Mouse (Mus musculus) stomach, embryonic 16.5 days (tissue): ENCODE results near the gene Mid1. TPM values are rescaled to one million over a fixed set of nuclear protein-coding genes. Genes with fewer than 3 reads are reported as not detected.

Experiments used
- ATAC-seq: fragments of 200-750 bp; cut with Nextera tagmentation; 2 replicates; pipeline ENCODE4 v1.8.0; 2017; ENCODE audit warnings: moderate number of reproducible peaks, moderate TSS enrichment; ENCODE audit not compliant: insufficient read depth, low FRiP score
- H3K27ac ChIP-seq: fragments of 300-500 bp; sonication (generic); 2 replicates; pipeline ENCODE4 v1.5.1; 2014; ENCODE audit warnings: low read length
- H3K27me3 ChIP-seq: fragments of 300-500 bp; sonication (generic); 2 replicates; pipeline ENCODE4 v1.6.1; 2014; ENCODE audit warnings: low read length, control low read depth, mixed read lengths; ENCODE audit not compliant: control insufficient read depth, insufficient read depth
- H3K36me3 ChIP-seq: fragments of 300-500 bp; sonication (generic); 2 replicates; pipeline ENCODE4 v1.6.1; 2014; ENCODE audit warnings: low read length; ENCODE audit not compliant: control insufficient read depth, insufficient read depth
- H3K4me1 ChIP-seq: fragments of 300-500 bp; sonication (generic); 2 replicates; pipeline ENCODE4 v1.6.1; 2014; ENCODE audit warnings: low read length, control low read depth, mixed read lengths; ENCODE audit not compliant: control insufficient read depth, insufficient read depth
- H3K4me2 ChIP-seq: fragments of 300-500 bp; sonication (generic); 2 replicates; pipeline ENCODE4 v1.6.1; 2014; ENCODE audit warnings: low read depth, low read length, mixed read lengths
- H3K4me3 ChIP-seq: fragments of 300-500 bp; sonication (generic); replicated peaks from 2 replicates; pipeline ENCODE4 v1.5.1; 2014; ENCODE audit warnings: mild to moderate bottlenecking, low read length
- H3K9ac ChIP-seq: fragments of 300-500 bp; sonication (generic); 2 replicates; pipeline ENCODE4 v1.6.1; 2014; ENCODE audit warnings: low read length
- H3K9me3 ChIP-seq: fragments of 300-500 bp; sonication (generic); replicated peaks from 2 replicates; pipeline ENCODE4 v1.6.1; 2016; ENCODE audit warnings: low read length, control low read depth; ENCODE audit not compliant: control insufficient read depth
- WGBS: fragments of 180-500 bp; shearing (Covaris S2); extraction: QIAGEN DNeasy Blood & Tissue Kit; methylation state at CpG from one replicate; pipeline ENCODE4 v1.1.7; 2014; 5-methylcytosine and 5-hydroxymethylcytosine counted together
- polyA plus RNA-seq: library from polyadenylated mRNA; unstranded; fragments of >200 nt; fragmentation: Nextera tagmentation; extraction: Ambion mirVana; gene quantifications from 2 replicates; pipeline ENCODE4 v1.2.1, GENCODE M21; 2015

The Mid1 gene
- polyA plus RNA-seq, 1 experiment from 2014 or later, result 6.8 TPM

DNA sequence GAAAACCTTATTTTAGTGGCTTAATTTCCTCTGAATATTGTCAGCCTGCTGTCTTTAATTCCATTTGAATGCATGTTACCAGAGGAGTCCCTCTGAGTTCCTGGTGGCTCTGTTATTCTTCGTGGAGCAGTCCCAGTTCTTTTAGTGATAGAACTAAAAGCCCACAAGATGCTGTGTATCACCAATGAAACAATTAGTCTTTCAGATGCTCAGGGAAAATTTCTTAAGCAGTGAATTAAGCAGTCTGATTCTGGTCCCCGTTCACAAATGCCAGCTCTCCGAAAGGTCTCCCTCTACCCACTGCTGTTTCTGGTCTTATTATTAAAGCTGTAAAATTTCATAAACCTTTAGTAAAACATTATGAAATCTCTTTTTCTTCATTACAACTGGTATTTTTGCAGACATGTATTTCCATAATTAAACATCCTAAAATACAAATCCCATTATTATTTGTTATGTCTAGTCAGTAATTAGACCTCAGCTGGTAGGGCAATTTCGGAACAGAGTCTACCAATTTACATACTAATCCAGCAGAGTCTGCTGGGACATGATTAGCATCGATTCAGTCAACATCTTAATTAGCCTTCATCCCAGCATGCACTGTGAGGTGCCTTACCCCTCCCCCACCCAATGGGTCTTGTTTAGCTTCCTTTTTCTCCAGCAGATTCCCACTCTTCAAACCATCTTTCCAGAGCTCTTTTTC is 153.1 kb downstream of the Mid1 start:
- no peaks in the 10 kb centered on the region for H3K9me3 ChIP-seq
- H3K27ac ChIP-seq, result no peak overlapping the region
- no peaks in the 10 kb centered on the region for H3K4me1 ChIP-seq
- H3K9ac ChIP-seq, result no peak overlapping the region
- no peaks in the 10 kb centered on the region for H3K36me3 ChIP-seq
- no peak overlapping the region for H3K4me2 ChIP-seq
- H3K4me3 ChIP-seq, result no peak overlapping the region
- no peaks in the 10 kb centered on the region for H3K27me3 ChIP-seq
- no peak for ATAC-seq
- WGBS, result 73% methylated on average over 5 of the region's 5 CpGs

DNA sequence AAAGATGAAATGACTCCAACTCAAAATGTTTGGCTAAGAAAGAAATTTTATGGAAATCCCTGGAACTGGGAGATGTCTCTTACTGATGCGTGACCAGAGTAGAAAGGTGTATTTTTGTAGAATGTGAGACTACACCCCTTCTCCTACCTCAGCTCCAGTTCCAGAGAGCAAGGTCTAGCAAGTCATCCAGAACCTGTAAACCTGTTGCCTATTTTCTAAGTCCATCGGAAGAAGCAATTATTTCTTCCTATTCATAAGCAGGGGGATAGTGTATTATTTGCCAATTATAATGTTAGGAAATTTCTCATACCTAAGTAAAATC is 153.6 kb downstream of the Mid1 start:
- ATAC-seq, result no peak
- Histone ChIP-seq H3K4me2 (no peak overlapping the region), H3K27me3 (no peaks in the 10 kb centered on the region), H3K4me3 (no peak overlapping the region), H3K9ac (no peak overlapping the region), H3K4me1 (no peaks in the 10 kb centered on the region), H3K9me3 (no peaks in the 10 kb centered on the region), H3K36me3 (no peaks in the 10 kb centered on the region), H3K27ac (no peak overlapping the region)
- 93% methylated on average over 2 of the region's 2 CpGs for WGBS

DNA sequence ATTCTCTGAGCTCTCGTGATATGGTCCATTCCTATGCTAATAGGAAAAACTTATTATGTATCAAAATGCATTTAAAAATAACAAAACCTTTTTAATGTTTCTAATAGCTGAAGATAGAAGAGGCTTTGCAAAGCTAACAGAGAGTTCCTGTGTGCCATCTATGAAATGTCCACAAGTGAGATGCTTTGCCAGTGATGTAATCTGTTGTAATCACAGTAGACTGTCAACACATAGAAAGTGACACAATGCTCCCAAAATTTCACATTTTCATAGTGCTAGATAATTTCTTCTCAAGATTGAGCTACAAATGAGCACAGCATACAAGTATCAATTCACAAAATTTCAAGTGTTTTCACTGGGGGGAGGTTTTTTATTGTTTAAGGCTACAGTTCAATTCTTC is 158.3 kb downstream of the Mid1 start:
- ATAC-seq, result no peak
- no peaks in the 10 kb centered on the region for H3K4me1 ChIP-seq
- H3K36me3 ChIP-seq, result no peaks in the 10 kb centered on the region
- H3K4me3 ChIP-seq, result no peak overlapping the region
- H3K27ac ChIP-seq, result no peak overlapping the region
- H3K9ac ChIP-seq, result no peak overlapping the region
- WGBS, result 78% methylated on average over 1 of the region's 1 CpGs
- H3K4me2 ChIP-seq, result no peak overlapping the region
- H3K9me3 ChIP-seq, result no peaks in the 10 kb centered on the region
- H3K27me3 ChIP-seq, result peaks cover 3% of the 10 kb centered on the region; the same call in 1 of the 2 replicates

GRCm38 (mm10) chrX:169844150-169844772 is 159.3 kb downstream of the Mid1 start:
- no peaks in the 10 kb centered on the region for H3K9me3 ChIP-seq
- no peak overlapping the region for H3K27ac ChIP-seq
- H3K36me3 ChIP-seq, result no peaks in the 10 kb centered on the region
- no peak overlapping the region for H3K4me2 ChIP-seq
- 45% methylated on average over 5 of the region's 5 CpGs for WGBS
- H3K27me3 ChIP-seq, result peaks cover 3% of the 10 kb centered on the region; the same call in 1 of the 2 replicates
- H3K9ac ChIP-seq, result no peak overlapping the region
- no peak for ATAC-seq
- H3K4me1 ChIP-seq, result no peaks in the 10 kb centered on the region
- H3K4me3 ChIP-seq, result no peak overlapping the region

DNA sequence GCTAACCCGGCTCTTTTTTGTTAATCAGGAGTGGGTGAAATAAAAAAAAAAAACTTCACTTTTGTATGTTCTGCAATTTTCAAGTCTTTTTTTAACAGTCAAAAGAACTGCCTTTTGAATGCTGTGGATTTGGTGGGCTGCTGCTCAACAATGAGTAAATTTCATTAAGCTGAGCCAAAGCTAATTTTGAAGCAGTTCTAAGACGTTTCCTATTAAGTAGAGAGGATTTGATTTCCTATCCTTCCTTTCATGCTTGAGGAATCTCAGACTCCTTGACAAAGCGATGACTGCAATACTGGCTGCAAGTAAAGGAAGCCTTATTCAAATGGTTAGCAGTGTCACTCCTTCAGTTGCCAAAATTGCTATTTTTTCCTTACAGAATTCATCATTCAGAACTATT is 161.2 kb downstream of the Mid1 start:
- WGBS, result 56% methylated on average over 3 of the region's 3 CpGs
- no peak overlapping the region for H3K4me2 ChIP-seq
- no peak overlapping the region for H3K9ac ChIP-seq
- H3K36me3 ChIP-seq, result no peaks in the 10 kb centered on the region
- no peak overlapping the region for H3K4me3 ChIP-seq
- ATAC-seq, result no peak
- no peak overlapping the region for H3K27ac ChIP-seq
- peaks cover 3% of the 10 kb centered on the region; the same call in 1 of the 2 replicates for H3K27me3 ChIP-seq
- H3K4me1 ChIP-seq, result no peaks in the 10 kb centered on the region
- no peaks in the 10 kb centered on the region for H3K9me3 ChIP-seq

DNA sequence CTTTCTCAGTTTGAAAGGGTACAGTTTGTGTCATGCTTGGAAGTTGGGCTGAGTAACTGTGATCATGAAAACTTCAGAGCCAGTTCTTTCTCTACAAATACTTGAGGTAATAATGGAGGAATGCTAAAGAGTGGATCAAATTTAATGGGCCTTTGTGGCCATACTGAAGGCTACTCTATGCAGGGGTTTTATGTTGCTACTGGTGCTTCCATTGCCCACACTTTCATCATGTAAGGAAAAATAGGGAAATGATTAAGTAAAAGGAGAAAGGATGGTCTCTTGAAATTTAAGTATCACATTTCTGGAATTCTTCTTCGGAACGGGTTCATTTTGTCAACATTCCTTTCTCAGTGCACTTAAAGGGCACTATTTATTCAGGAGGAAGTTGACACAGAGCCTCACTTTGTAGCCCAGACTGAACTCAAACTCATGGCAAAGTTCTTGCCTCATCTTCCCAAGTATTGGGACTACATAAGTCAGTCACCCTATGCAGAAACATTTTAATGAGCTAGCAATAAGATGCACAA is 176.3 kb downstream of the Mid1 start:
- peaks cover 4% of the 10 kb centered on the region; the same call in 1 of the 2 replicates for H3K27me3 ChIP-seq
- H3K4me2 ChIP-seq, result no peak overlapping the region
- no peak overlapping the region for H3K4me3 ChIP-seq
- H3K27ac ChIP-seq, result no peak overlapping the region
- no peaks in the 10 kb centered on the region for H3K36me3 ChIP-seq
- no peak for ATAC-seq
- no peaks in the 10 kb centered on the region for H3K4me1 ChIP-seq
- H3K9me3 ChIP-seq, result no peaks in the 10 kb centered on the region
- no peak overlapping the region for H3K9ac ChIP-seq
- WGBS, result 26% methylated on average over 2 of the region's 2 CpGs

GRCm38 (mm10) chrX:169862440-169862839 is 177.4 kb downstream of the Mid1 start:
- no peaks in the 10 kb centered on the region for H3K36me3 ChIP-seq
- H3K4me1 ChIP-seq, result no peaks in the 10 kb centered on the region
- peaks cover 4% of the 10 kb centered on the region; the same call in 1 of the 2 replicates for H3K27me3 ChIP-seq
- no peak overlapping the region for H3K4me2 ChIP-seq
- H3K9ac ChIP-seq, result no peak overlapping the region
- H3K27ac ChIP-seq, result peak overlapping the region; percentile 1; the same call in 1 of the 2 replicates
- ATAC-seq, result peak; percentile 64
- H3K9me3 ChIP-seq, result no peaks in the 10 kb centered on the region
- H3K4me3 ChIP-seq, result no peak overlapping the region

DNA sequence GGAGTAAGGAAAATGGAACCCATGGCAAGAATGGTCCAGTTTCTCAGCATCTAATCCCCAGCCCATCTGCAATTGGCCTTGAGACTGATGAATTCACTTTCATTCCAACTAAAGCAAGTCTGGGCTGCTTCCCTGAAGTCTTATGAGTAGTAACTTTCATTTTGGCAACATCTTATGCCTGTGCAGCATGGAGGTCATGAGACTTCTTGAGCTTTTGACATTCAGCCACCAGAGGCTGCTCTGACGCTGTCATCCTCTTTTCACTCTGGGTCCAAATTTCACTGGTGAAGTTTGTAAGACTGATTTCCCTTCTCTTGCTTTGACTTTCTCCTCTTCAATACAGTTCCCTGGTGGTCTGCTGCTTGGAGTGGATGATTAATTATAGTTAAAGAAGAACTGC is 177.8 kb downstream of the Mid1 start:
- WGBS, result 50% methylated on average over 1 of the region's 1 CpGs
- peak; percentile 68 for ATAC-seq
- H3K27me3 ChIP-seq, result peaks cover 4% of the 10 kb centered on the region; the same call in 1 of the 2 replicates

GRCm38 (mm10) chrX:169863841-169864240 is 178.8 kb downstream of the Mid1 start:
- H3K27ac ChIP-seq, result peak overlapping the region; percentile 7; the same call in 1 of the 2 replicates
- H3K9me3 ChIP-seq, result no peaks in the 10 kb centered on the region
- no peaks in the 10 kb centered on the region for H3K36me3 ChIP-seq
- no peak overlapping the region for H3K9ac ChIP-seq
- no peaks in the 10 kb centered on the region for H3K4me1 ChIP-seq
- ATAC-seq, result no peak
- no peak overlapping the region for H3K4me2 ChIP-seq
- peaks cover 4% of the 10 kb centered on the region; the same call in 1 of the 2 replicates for H3K27me3 ChIP-seq
- WGBS, result 21% methylated on average over 1 of the region's 1 CpGs
- H3K4me3 ChIP-seq, result no peak overlapping the region

More for the DNA sequence above, 177.8 kb downstream of the Mid1 start:
- Histone ChIP-seq H3K9me3 (no peaks in the 10 kb centered on the region), H3K9ac (no peak overlapping the region), H3K4me1 (no peaks in the 10 kb centered on the region), H3K36me3 (no peaks in the 10 kb centered on the region), H3K4me3 (no peak overlapping the region), H3K27ac (peak overlapping the region; percentile 1; the same call in 1 of the 2 replicates), H3K4me2 (no peak overlapping the region)
